Mouse (Mus musculus) heart, adult 2 months (tissue): ENCODE measurements around the gene Efnb3.

Source experiments
- CTCF ChIP-seq: fragments of 200-600 bp; IDR thresholded peaks from 2 replicates; pipeline ENCODE4 v1.8.1; 2022; ENCODE audit warnings: antibody characterized with exemption, mild to moderate bottlenecking, moderate library complexity
- POLR2A ChIP-seq: fragments of 200-500 bp; IDR thresholded peaks from 2 replicates; pipeline ENCODE4 v1.6.1; 2011; ENCODE audit warnings: mild to moderate bottlenecking, low read depth, low read length, control low read depth; ENCODE audit not compliant: insufficient read depth

- TF ChIP-seq CTCF, result no peak
- no peak for TF ChIP-seq POLR2A
Observed at GRCm38 (mm10) chr11:69525661-69526060, 34.3 kb downstream of the Efnb3 start.
